Mouse (Mus musculus) intestine, embryonic 14.5 days (tissue): ENCODE data around the gene Pnpla3. TPM values are rescaled to one million over a fixed set of nuclear protein-coding genes. Genes with fewer than 3 reads are reported as not detected.
A peak's percentile ranks its signal among the peaks of the same experiment; 100 is the strongest.

Source experiments
- ATAC-seq: fragments of 200-750 bp; cut with Nextera tagmentation; replicated peaks from 2 replicates; pipeline ENCODE4 v1.8.0; 2017; ENCODE audit warnings: low read depth, moderate number of reproducible peaks, moderate TSS enrichment, moderate library complexity; ENCODE audit not compliant: low FRiP score, low TSS enrichment
- DNase-seq: peaks from one replicate; pipeline ENCODE4 v3.0.0-alpha.2; 2018; ENCODE audit warnings: low spot score
- H3K27ac ChIP-seq: fragments of 300-500 bp; sonication (generic); 2 replicates; pipeline ENCODE4 v1.5.1; 2014; ENCODE audit warnings: low read depth, mild to moderate bottlenecking, control low read depth
- H3K27me3 ChIP-seq: fragments of 300-500 bp; sonication (generic); replicated peaks from 2 replicates; pipeline ENCODE4 v1.6.1; 2014; ENCODE audit warnings: low read length, control low read depth; ENCODE audit not compliant: control insufficient read depth, insufficient read depth
- H3K36me3 ChIP-seq: fragments of 300-500 bp; sonication (generic); 2 replicates; pipeline ENCODE4 v1.6.1; 2014; ENCODE audit warnings: low read length, control low read depth; ENCODE audit not compliant: control insufficient read depth, insufficient read depth
- H3K4me1 ChIP-seq: fragments of 300-500 bp; sonication (generic); replicated peaks from 2 replicates; pipeline ENCODE4 v1.6.1; 2014; ENCODE audit warnings: low read length, control low read depth, mixed read lengths; ENCODE audit not compliant: control insufficient read depth, insufficient read depth
- H3K4me2 ChIP-seq: fragments of 300-500 bp; sonication (generic); 2 replicates; pipeline ENCODE4 v1.6.1; 2014; ENCODE audit warnings: low read length
- H3K4me3 ChIP-seq: fragments of 300-500 bp; sonication (generic); 2 replicates; pipeline ENCODE4 v1.5.1; 2014; ENCODE audit warnings: low read depth, low read length, control low read depth, mixed read lengths
- H3K9ac ChIP-seq: fragments of 300-500 bp; sonication (generic); 2 replicates; pipeline ENCODE4 v1.6.1; 2014; ENCODE audit warnings: mild to moderate bottlenecking, low read length
- H3K9me3 ChIP-seq: fragments of 300-500 bp; sonication (generic); 2 replicates; pipeline ENCODE4 v1.6.1; 2016; ENCODE audit warnings: low read length, control low read depth; ENCODE audit not compliant: control insufficient read depth
- WGBS: fragments of 180-500 bp; shearing (Covaris S2); extraction: QIAGEN DNeasy Blood & Tissue Kit; methylation state at CpG from one replicate; pipeline ENCODE4 v1.1.7; 2014; 5-methylcytosine and 5-hydroxymethylcytosine counted together
- polyA plus RNA-seq: library from polyadenylated mRNA; unstranded; fragments of >200 nt; fragmentation: Nextera tagmentation; extraction: Ambion mirVana; gene quantifications from 2 replicates; pipeline ENCODE4 v1.2.1, GENCODE M21; 2014

Gene Pnpla3
- polyA plus RNA-seq, 1 experiment from 2014 or later: 0.41 TPM

DNA sequence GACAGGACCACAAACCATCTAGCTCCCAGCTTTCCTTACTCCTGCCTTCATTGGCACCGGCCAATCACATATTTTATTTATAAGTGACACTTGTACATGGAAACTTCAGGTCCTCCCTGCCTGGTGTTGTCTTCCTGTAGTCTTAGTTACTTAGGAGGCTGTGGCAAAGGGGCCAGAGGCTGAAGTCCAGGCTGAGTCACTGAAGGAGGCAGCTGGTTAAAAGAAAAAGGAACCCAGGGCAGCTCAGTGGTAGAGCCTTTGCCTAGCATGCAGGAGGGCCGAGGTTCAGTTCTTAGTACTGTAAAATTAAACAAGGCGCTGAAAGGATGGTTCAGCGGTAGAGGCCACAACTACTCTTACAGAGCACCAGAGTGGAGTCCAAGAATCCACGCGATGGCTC is 819 bp upstream of the Pnpla3 start:
- Histone ChIP-seq H3K36me3 (no peaks in the 10 kb centered on the region), H3K4me3 (no peak overlapping the region), H3K27me3 (peaks cover 12% of the 10 kb centered on the region), H3K4me1 (peaks cover 9% of the 10 kb centered on the region), H3K27ac (no peak overlapping the region), H3K4me2 (no peak overlapping the region), H3K9ac (no peak overlapping the region), H3K9me3 (no peaks in the 10 kb centered on the region)
- no peak for ATAC-seq
- WGBS: 74% methylated on average over 6 of the region's 6 CpGs
- DNase-seq: no peak

DNA sequence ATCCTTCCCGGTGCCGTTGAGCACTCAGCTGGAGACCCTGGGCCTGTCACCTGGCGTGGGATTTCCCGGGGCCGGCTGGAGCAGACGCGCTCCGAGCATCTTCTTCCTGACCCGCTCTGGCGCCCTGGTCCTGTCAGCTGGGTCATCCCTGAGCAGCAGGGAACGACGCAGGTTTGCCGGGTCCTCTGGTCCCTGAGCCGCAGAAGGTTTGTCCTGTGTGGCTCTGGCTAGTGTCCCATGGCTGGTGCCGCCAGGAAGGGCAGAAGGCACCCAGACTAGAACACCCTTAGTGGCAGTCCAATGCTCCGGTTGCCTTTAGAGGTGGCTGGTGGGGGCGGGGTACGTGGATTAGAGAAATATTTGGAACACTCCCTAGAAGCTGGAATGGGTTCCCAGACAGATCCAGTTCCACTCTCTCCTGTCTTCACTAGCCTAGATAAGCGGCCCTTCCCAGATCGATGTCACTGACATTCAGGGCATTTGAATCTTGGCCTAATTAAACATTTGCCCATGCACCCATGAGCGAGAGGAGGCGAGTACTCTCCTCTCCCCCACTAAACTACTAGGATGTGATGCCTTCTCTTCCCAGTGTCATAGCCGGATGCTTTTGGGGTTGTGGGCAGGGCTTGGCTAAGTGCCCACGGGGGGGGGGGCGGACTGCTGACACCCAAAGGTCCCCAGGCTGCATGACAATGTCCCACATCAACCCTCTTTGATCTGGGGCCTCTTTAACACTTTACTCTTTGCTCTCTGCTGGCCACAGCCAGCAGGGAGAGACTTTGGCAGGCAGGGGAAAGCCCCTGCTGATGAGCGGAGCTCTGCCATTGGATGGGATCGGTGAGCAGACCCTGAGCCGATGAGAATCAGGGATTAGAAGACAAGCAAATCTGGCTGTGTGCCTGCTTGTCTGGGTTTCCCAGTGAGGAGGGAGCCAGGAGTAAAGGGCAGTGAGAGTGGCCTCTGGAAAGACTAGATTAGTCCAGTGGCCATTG is 829 bp downstream of the Pnpla3 start:
- H3K4me2 ChIP-seq: peak overlapping the region; percentile 97
- no peaks in the 10 kb centered on the region for H3K9me3 ChIP-seq
- ATAC-seq (peak; percentile 26; the same call in 1 of the 2 replicates), DNase-seq (peak; percentile 56)
- H3K4me1 ChIP-seq: peaks cover 9% of the 10 kb centered on the region
- H3K27ac ChIP-seq: no peak overlapping the region
- no peaks in the 10 kb centered on the region for H3K36me3 ChIP-seq
- H3K4me3 ChIP-seq: peak overlapping the region; percentile 46
- 2% methylated on average over 28 of the region's 28 CpGs for WGBS
- peak overlapping the region; percentile 43 for H3K9ac ChIP-seq
- peaks cover 12% of the 10 kb centered on the region for H3K27me3 ChIP-seq

- Histone ChIP-seq H3K9me3 (no peaks in the 10 kb centered on the region), H3K27me3 (peaks cover 12% of the 10 kb centered on the region), H3K4me2 (no peak overlapping the region), H3K9ac (no peak overlapping the region), H3K4me1 (peaks cover 9% of the 10 kb centered on the region), H3K27ac (no peak overlapping the region), H3K36me3 (no peaks in the 10 kb centered on the region), H3K4me3 (no peak overlapping the region)
- DNase-seq: no peak
- WGBS: 64% methylated on average over 1 of the region's 1 CpGs
- ATAC-seq: no peak
Observed at GRCm38 (mm10) chr15:84169511-84169910, 1.9 kb downstream of the Pnpla3 start.

GRCm38 (mm10) chr15:84171166-84171565 is 3.5 kb downstream of the Pnpla3 start:
- H3K9me3 ChIP-seq: no peaks in the 10 kb centered on the region
- ATAC-seq (no peak), DNase-seq (no peak)
- WGBS: 82% methylated on average over 7 of the region's 7 CpGs
- no peaks in the 10 kb centered on the region for H3K36me3 ChIP-seq
- H3K9ac ChIP-seq: no peak overlapping the region
- no peak overlapping the region for H3K27ac ChIP-seq
- peaks cover 9% of the 10 kb centered on the region for H3K4me1 ChIP-seq
- no peak overlapping the region for H3K4me2 ChIP-seq
- H3K4me3 ChIP-seq: no peak overlapping the region
- H3K27me3 ChIP-seq: peaks cover 12% of the 10 kb centered on the region

- WGBS: 92% methylated on average over 9 of the region's 9 CpGs
- Histone ChIP-seq H3K27me3 (no peaks in the 10 kb centered on the region), H3K4me3 (no peak overlapping the region), H3K9me3 (no peaks in the 10 kb centered on the region), H3K4me1 (no peaks in the 10 kb centered on the region), H3K27ac (no peak overlapping the region), H3K36me3 (no peaks in the 10 kb centered on the region), H3K9ac (no peak overlapping the region), H3K4me2 (no peak overlapping the region)
- ATAC-seq: no peak
- DNase-seq: no peak
Observed at GRCm38 (mm10) chr15:84178733-84179132, 11.1 kb downstream of the Pnpla3 start.

GRCm38 (mm10) chr15:84182000-84182399 is 14.4 kb downstream of the Pnpla3 start:
- WGBS: 63% methylated on average over 6 of the region's 6 CpGs
- H3K4me2 ChIP-seq: no peak overlapping the region
- H3K9me3 ChIP-seq: no peaks in the 10 kb centered on the region
- ATAC-seq (no peak), DNase-seq (no peak)
- no peaks in the 10 kb centered on the region for H3K4me1 ChIP-seq
- H3K9ac ChIP-seq: no peak overlapping the region
- no peaks in the 10 kb centered on the region for H3K36me3 ChIP-seq
- no peaks in the 10 kb centered on the region for H3K27me3 ChIP-seq
- no peak overlapping the region for H3K4me3 ChIP-seq
- no peak overlapping the region for H3K27ac ChIP-seq

DNA sequence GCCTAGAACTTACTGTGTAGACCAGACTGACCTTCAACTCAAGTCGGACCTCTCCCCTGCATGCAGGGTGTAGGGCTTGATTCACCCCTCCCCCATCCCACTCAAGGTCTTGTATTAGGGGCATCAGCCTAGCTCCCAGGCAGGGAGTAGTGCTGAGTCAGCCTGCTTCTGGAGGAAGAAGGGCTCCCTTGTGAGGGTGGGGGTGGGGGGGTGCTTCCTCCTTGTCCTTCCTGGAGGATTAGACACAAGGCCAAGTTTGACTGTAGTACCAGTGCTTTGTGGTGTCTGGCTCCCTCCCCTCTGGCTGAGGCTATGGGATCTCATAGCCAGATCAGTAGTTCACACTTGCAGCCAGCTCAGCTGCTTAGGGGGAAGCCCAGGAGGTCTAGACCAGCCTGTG is 16.3 kb downstream of the Pnpla3 start:
- Histone ChIP-seq H3K4me3 (no peak overlapping the region), H3K27ac (no peak overlapping the region), H3K9ac (no peak overlapping the region), H3K4me1 (no peaks in the 10 kb centered on the region), H3K4me2 (no peak overlapping the region), H3K9me3 (no peaks in the 10 kb centered on the region), H3K36me3 (no peaks in the 10 kb centered on the region), H3K27me3 (no peaks in the 10 kb centered on the region)
- 23% methylated on average over 1 of the region's 1 CpGs for WGBS
- ATAC-seq: no peak
- no peak for DNase-seq

DNA sequence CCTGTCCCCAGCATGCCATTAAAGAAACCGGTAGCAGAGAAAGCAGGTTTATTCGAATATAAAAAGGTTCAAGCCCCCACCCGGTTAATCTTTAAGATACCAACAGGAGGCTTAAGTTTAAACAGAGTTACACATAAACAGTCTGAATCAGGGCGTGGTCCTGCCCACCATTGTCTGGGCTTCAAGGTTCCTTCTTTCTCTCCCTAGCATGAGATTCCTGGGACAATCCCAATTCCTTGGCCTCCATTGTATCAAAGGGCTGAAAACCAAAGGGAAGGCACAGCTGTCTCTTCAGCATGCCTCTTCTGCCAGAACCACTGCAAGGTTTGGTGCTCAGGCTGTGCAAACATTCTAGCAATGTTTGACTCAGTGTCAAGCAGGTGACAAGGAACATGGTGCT is 18.6 kb downstream of the Pnpla3 start:
- Histone ChIP-seq H3K36me3 (no peaks in the 10 kb centered on the region), H3K9me3 (no peaks in the 10 kb centered on the region), H3K9ac (no peak overlapping the region), H3K27me3 (no peaks in the 10 kb centered on the region), H3K4me1 (no peaks in the 10 kb centered on the region), H3K4me2 (no peak overlapping the region), H3K4me3 (no peak overlapping the region), H3K27ac (no peak overlapping the region)
- ATAC-seq (no peak), DNase-seq (no peak)
- WGBS: 62% methylated on average over 4 of the region's 4 CpGs
